Mouse (Mus musculus) CH12.LX (cell line): ENCODE data around the gene Znrd1.

Experiments
- CHD1 ChIP-seq: IDR thresholded peaks from 2 replicates; pipeline ENCODE4 v1.6.1; 2012; ENCODE audit warnings: low read depth, low read length, improper control_type of control experiment, inconsistent platforms
- CTCF ChIP-seq, 2 experiments: IDR thresholded peaks in 1 of 2; conservative IDR thresholded peaks in 1 of 2; 2 replicates each; pipeline ENCODE4 v1.5.1; 2011 to 2012; ENCODE audit warnings: low read depth in 2 of 2, low read length in 2 of 2, improper control_type of control experiment in 1 of 2, inconsistent platforms in 1 of 2, mild to moderate bottlenecking in 1 of 2, moderate library complexity in 1 of 2
- HCFC1 ChIP-seq: IDR thresholded peaks from 2 replicates; pipeline ENCODE4 v1.6.1; 2012; ENCODE audit warnings: low read depth, mild to moderate bottlenecking, inconsistent platforms, low read length, improper control_type of control experiment
- MAZ ChIP-seq: IDR thresholded peaks from 2 replicates; pipeline ENCODE4 v1.6.1; 2012; ENCODE audit warnings: low read depth, mild to moderate bottlenecking, inconsistent platforms, low read length, improper control_type of control experiment, moderate library complexity
- MYC ChIP-seq: IDR thresholded peaks from 2 replicates; pipeline ENCODE4 v1.6.1; 2011; ENCODE audit warnings: low read depth, mild to moderate bottlenecking, improper control_type of control experiment, low read length
- POLR2A ChIP-seq: IDR thresholded peaks from 2 replicates; pipeline ENCODE4 v1.6.1; 2011; ENCODE audit warnings: low read depth, mild to moderate bottlenecking, improper control_type of control experiment, low read length
- RCOR1 ChIP-seq: conservative IDR thresholded peaks from 2 replicates; pipeline ENCODE4 v1.6.1; 2012; ENCODE audit warnings: low read depth, mild to moderate bottlenecking, inconsistent platforms, low read length, improper control_type of control experiment
- TCF12 ChIP-seq: IDR thresholded peaks from 2 replicates; pipeline ENCODE4 v1.6.1; 2014; ENCODE audit warnings: low read depth, mild to moderate bottlenecking, inconsistent platforms, low read length, improper control_type of control experiment
- USF1 ChIP-seq: IDR thresholded peaks from 2 replicates; pipeline ENCODE4 v1.6.1; 2014; ENCODE audit warnings: low read depth, mild to moderate bottlenecking, inconsistent platforms, low read length, improper control_type of control experiment
- USF2 ChIP-seq: conservative IDR thresholded peaks from 2 replicates; pipeline ENCODE4 v1.6.1; 2011; ENCODE audit warnings: low read depth, low read length, improper control_type of control experiment
- ZKSCAN1 ChIP-seq: IDR thresholded peaks from 2 replicates; pipeline ENCODE4 v1.6.1; 2012; ENCODE audit warnings: low read depth, inconsistent platforms, low read length, improper control_type of control experiment, borderline replicate concordance

- TF ChIP-seq MAZ (no peak), USF1 (no peak), CTCF (conservative IDR thresholded peaks at IDR 0.05 in 1 of 2, IDR thresholded peaks at IDR 0.05 in 1 of 2; ENCODE audit: low read depth in 2 of 2, low read length in 2 of 2) (no peak), RCOR1 (no peak), HCFC1 (no peak), CHD1 (no peak), ZKSCAN1 (no peak), TCF12 (no peak), USF2 (no peak), MYC (no peak), POLR2A (no peak)
These were observed 29.0 kb downstream of the Znrd1 start for GRCm38 (mm10) chr17:36929236-36929932.
